Mouse (Mus musculus): ENCODE data around the gene Ptpn22. TPM values are rescaled to one million over a fixed set of nuclear protein-coding genes. Genes with fewer than 3 reads are reported as not detected.
"Not testable (repeated sequence)": the region's sequence is repeated elsewhere in the genome, so short reads cannot be mapped to it uniquely, and the experiment has no call there.

Gene Ptpn22
- 0.24 and 0.65 TPM in 2 replicates for polyA plus RNA-seq (2014; fragmentation: Nextera tagmentation; extraction: Ambion mirVana)

- DNase-seq (ENCODE audit: low spot score) (no peak), ATAC-seq (ENCODE audit: insufficient read depth, low FRiP score, low TSS enrichment) (no peak)
- Histone ChIP-seq H3K9me3 (ENCODE audit: control insufficient read depth, low read length) (no peaks in the 10 kb centered on the region), H3K27ac (ENCODE audit: low read depth, low read length) (no peak within 1 kb of the TSS), H3K27me3 (ENCODE audit: control insufficient read depth, insufficient read depth, low read length) (no peaks in the 10 kb centered on the region), H3K4me3 (ENCODE audit: low read depth, low read length) (no peak within 1 kb of the TSS), H3K4me1 (ENCODE audit: control insufficient read depth, insufficient read depth, low read length) (no peaks in the 10 kb centered on the region), H3K9ac (ENCODE audit: low read length) (no peak within 1 kb of the TSS), H3K4me2 (ENCODE audit: low read depth) (no peak within 1 kb of the TSS), H3K36me3 (ENCODE audit: control insufficient read depth, insufficient read depth, low read length) (no peaks in the 10 kb centered on the region)
- 78% methylated on average over 12 of the region's 12 CpGs for WGBS
Observed at GRCm38 (mm10) chr3:103858881-103859801, at the start of gene Ptpn22. Ptpn22 (plus strand) TSS chr3:103859795.

- H3K9ac ChIP-seq (ENCODE audit: low read length), result peak overlapping the region; percentile 71
- 4% methylated on average over 14 of the region's 14 CpGs for WGBS
Observed at GRCm38 (mm10) chr3:103809799-103810150, 49.8 kb upstream of the Ptpn22 start.

GRCm38 (mm10) chr3:103810967-103811366 is 48.6 kb upstream of the Ptpn22 start:
- peaks cover 5% of the 10 kb centered on the region; the same call in 1 of the 2 replicates for H3K36me3 ChIP-seq (ENCODE audit: control insufficient read depth, insufficient read depth, low read length)
- no peaks in the 10 kb centered on the region for H3K27me3 ChIP-seq (ENCODE audit: control insufficient read depth, insufficient read depth, low read length)
- WGBS, result 87% methylated on average over 6 of the region's 6 CpGs

More at GRCm38 (mm10) chr3:103809799-103810150, 49.8 kb upstream of the Ptpn22 start:
- no peak for DNase-seq (ENCODE audit: low spot score)
- peak overlapping the region; percentile 80 for H3K27ac ChIP-seq (ENCODE audit: low read depth, low read length)
- peak overlapping the region; percentile 87 for H3K4me3 ChIP-seq (ENCODE audit: low read depth, low read length)
- H3K4me2 ChIP-seq (ENCODE audit: low read depth), result peak overlapping the region; percentile 76
- peak; percentile 52; the same call in 1 of the 2 replicates for ATAC-seq (ENCODE audit: insufficient read depth, low FRiP score, low TSS enrichment)
- no peaks in the 10 kb centered on the region; the same call in 1 of the 2 replicates for H3K36me3 ChIP-seq (ENCODE audit: control insufficient read depth, insufficient read depth, low read length)
- H3K9me3 ChIP-seq (ENCODE audit: control insufficient read depth, low read length), result no peaks in the 10 kb centered on the region
- H3K27me3 ChIP-seq (ENCODE audit: control insufficient read depth, insufficient read depth, low read length), result no peaks in the 10 kb centered on the region
- peaks cover 4% of the 10 kb centered on the region; the same call in 1 of the 2 replicates for H3K4me1 ChIP-seq (ENCODE audit: control insufficient read depth, insufficient read depth, low read length)

GRCm38 (mm10) chr3:103827548-103827947 is 32.0 kb upstream of the Ptpn22 start:
- no peaks in the 10 kb centered on the region for H3K27me3 ChIP-seq (ENCODE audit: control insufficient read depth, insufficient read depth, low read length)
- no peak for ATAC-seq (ENCODE audit: insufficient read depth, low FRiP score, low TSS enrichment)
- DNase-seq (ENCODE audit: low spot score), result no peak
- H3K4me1 ChIP-seq (ENCODE audit: control insufficient read depth, insufficient read depth, low read length), result no peaks in the 10 kb centered on the region
- no peak overlapping the region for H3K9ac ChIP-seq (ENCODE audit: low read length)
- no peaks in the 10 kb centered on the region for H3K9me3 ChIP-seq (ENCODE audit: control insufficient read depth, low read length)
- H3K4me3 ChIP-seq (ENCODE audit: low read depth, low read length), result no peak overlapping the region
- H3K36me3 ChIP-seq (ENCODE audit: control insufficient read depth, insufficient read depth, low read length), result no peaks in the 10 kb centered on the region
- no peak overlapping the region for H3K27ac ChIP-seq (ENCODE audit: low read depth, low read length)
- no peak overlapping the region for H3K4me2 ChIP-seq (ENCODE audit: low read depth)

More at GRCm38 (mm10) chr3:103810967-103811366, 48.6 kb upstream of the Ptpn22 start:
- ATAC-seq (ENCODE audit: insufficient read depth, low FRiP score, low TSS enrichment) (no peak), DNase-seq (ENCODE audit: low spot score) (no peak)
- no peaks in the 10 kb centered on the region for H3K9me3 ChIP-seq (ENCODE audit: control insufficient read depth, low read length)
- H3K4me1 ChIP-seq (ENCODE audit: control insufficient read depth, insufficient read depth, low read length), result peaks cover 4% of the 10 kb centered on the region; the same call in 1 of the 2 replicates
- H3K4me3 ChIP-seq (ENCODE audit: low read depth, low read length), result no peak overlapping the region
- H3K9ac ChIP-seq (ENCODE audit: low read length), result no peak overlapping the region
- H3K4me2 ChIP-seq (ENCODE audit: low read depth), result no peak overlapping the region
- H3K27ac ChIP-seq (ENCODE audit: low read depth, low read length), result no peak overlapping the region

GRCm38 (mm10) chr3:103829036-103829435 is 30.6 kb upstream of the Ptpn22 start:
- Histone ChIP-seq H3K36me3 (ENCODE audit: control insufficient read depth, insufficient read depth, low read length) (no peaks in the 10 kb centered on the region), H3K4me2 (ENCODE audit: low read depth) (no peak overlapping the region), H3K4me3 (ENCODE audit: low read depth, low read length) (no peak overlapping the region), H3K4me1 (ENCODE audit: control insufficient read depth, insufficient read depth, low read length) (no peaks in the 10 kb centered on the region), H3K27me3 (ENCODE audit: control insufficient read depth, insufficient read depth, low read length) (no peaks in the 10 kb centered on the region), H3K9ac (ENCODE audit: low read length) (no peak overlapping the region), H3K9me3 (ENCODE audit: control insufficient read depth, low read length) (no peaks in the 10 kb centered on the region), H3K27ac (ENCODE audit: low read depth, low read length) (no peak overlapping the region)
- DNase-seq (ENCODE audit: low spot score), result no peak
- ATAC-seq (ENCODE audit: insufficient read depth, low FRiP score, low TSS enrichment), result no peak
- WGBS, result 92% methylated on average over 3 of the region's 3 CpGs

GRCm38 (mm10) chr3:103830681-103831080 is 28.9 kb upstream of the Ptpn22 start:
- not testable (repeated sequence) for H3K27ac ChIP-seq (ENCODE audit: low read depth, low read length); H3K4me2 ChIP-seq (ENCODE audit: low read depth); ATAC-seq (ENCODE audit: insufficient read depth, low FRiP score, low TSS enrichment); DNase-seq (ENCODE audit: low spot score); H3K27me3 ChIP-seq (ENCODE audit: control insufficient read depth, insufficient read depth, low read length); H3K9ac ChIP-seq (ENCODE audit: low read length); H3K4me3 ChIP-seq (ENCODE audit: low read depth, low read length); H3K9me3 ChIP-seq (ENCODE audit: control insufficient read depth, low read length); H3K4me1 ChIP-seq (ENCODE audit: control insufficient read depth, insufficient read depth, low read length); H3K36me3 ChIP-seq (ENCODE audit: control insufficient read depth, insufficient read depth, low read length)
- 71% methylated on average over 1 of the region's 1 CpGs for WGBS

- H3K4me3 ChIP-seq (ENCODE audit: low read depth, low read length), result no peak overlapping the region
- H3K4me2 ChIP-seq (ENCODE audit: low read depth), result no peak overlapping the region
- DNase-seq (ENCODE audit: low spot score), result no peak
- WGBS, result 89% methylated on average over 7 of the region's 7 CpGs
- no peaks in the 10 kb centered on the region for H3K9me3 ChIP-seq (ENCODE audit: control insufficient read depth, low read length)
- H3K27ac ChIP-seq (ENCODE audit: low read depth, low read length), result no peak overlapping the region
- no peaks in the 10 kb centered on the region for H3K27me3 ChIP-seq (ENCODE audit: control insufficient read depth, insufficient read depth, low read length)
- no peaks in the 10 kb centered on the region for H3K4me1 ChIP-seq (ENCODE audit: control insufficient read depth, insufficient read depth, low read length)
- H3K9ac ChIP-seq (ENCODE audit: low read length), result no peak overlapping the region
- no peaks in the 10 kb centered on the region for H3K36me3 ChIP-seq (ENCODE audit: control insufficient read depth, insufficient read depth, low read length)
- ATAC-seq (ENCODE audit: insufficient read depth, low FRiP score, low TSS enrichment), result no peak
Observed at GRCm38 (mm10) chr3:103831146-103831545, 28.4 kb upstream of the Ptpn22 start.

- ATAC-seq (ENCODE audit: insufficient read depth, low FRiP score, low TSS enrichment) (no peak), DNase-seq (ENCODE audit: low spot score) (no peak)
- Histone ChIP-seq H3K9me3 (ENCODE audit: control insufficient read depth, low read length) (no peaks in the 10 kb centered on the region), H3K36me3 (ENCODE audit: control insufficient read depth, insufficient read depth, low read length) (no peaks in the 10 kb centered on the region), H3K4me1 (ENCODE audit: control insufficient read depth, insufficient read depth, low read length) (no peaks in the 10 kb centered on the region), H3K27me3 (ENCODE audit: control insufficient read depth, insufficient read depth, low read length) (no peaks in the 10 kb centered on the region), H3K4me2 (ENCODE audit: low read depth) (no peak within 1 kb of the TSS), H3K4me3 (ENCODE audit: low read depth, low read length) (no peak within 1 kb of the TSS), H3K9ac (ENCODE audit: low read length) (no peak within 1 kb of the TSS), H3K27ac (ENCODE audit: low read depth, low read length) (no peak within 1 kb of the TSS)
Observed at GRCm38 (mm10) chr3:103832426-103832825, 27.2 kb upstream of the Ptpn22 start, which contains the start of gene Bcl2l15. Bcl2l15 (plus strand) TSS chr3:103832601.

GRCm38 (mm10) chr3:103834001-103834400 is 25.6 kb upstream of the Ptpn22 start:
- Histone ChIP-seq H3K9ac (ENCODE audit: low read length) (no peak overlapping the region), H3K4me3 (ENCODE audit: low read depth, low read length) (no peak overlapping the region), H3K27me3 (ENCODE audit: control insufficient read depth, insufficient read depth, low read length) (no peaks in the 10 kb centered on the region), H3K9me3 (ENCODE audit: control insufficient read depth, low read length) (no peaks in the 10 kb centered on the region), H3K27ac (ENCODE audit: low read depth, low read length) (no peak overlapping the region), H3K4me1 (ENCODE audit: control insufficient read depth, insufficient read depth, low read length) (no peaks in the 10 kb centered on the region), H3K36me3 (ENCODE audit: control insufficient read depth, insufficient read depth, low read length) (no peaks in the 10 kb centered on the region), H3K4me2 (ENCODE audit: low read depth) (no peak overlapping the region)
- ATAC-seq (ENCODE audit: insufficient read depth, low FRiP score, low TSS enrichment) (no peak), DNase-seq (ENCODE audit: low spot score) (no peak)
- 91% methylated on average over 2 of the region's 2 CpGs for WGBS

Data from neural tube, embryonic 11.5 days (tissue).